8 mouse cellular contexts compared by ENCODE assay signal in genomic region chrX:101299055-101299454, GRCm38 (mm10). TPM values are rescaled to one million over a fixed set of nuclear protein-coding genes. Genes with fewer than 3 reads are reported as not detected.
DNase-seq lines count a peak whose midpoint lies in the region; ATAC-seq lines count a peak whose summit lies in the region.

Nlgn3 (plus strand) TSS chrX:101299168.

- H3K4me1 ChIP-seq in forebrain, embryonic 13.5 days = peaks cover 31% of the 10 kb centered on the region
- H3K4me1 ChIP-seq in midbrain, embryonic 15.5 days = peaks cover 30% of the 10 kb centered on the region

- peaks cover 23% of the 10 kb centered on the region for H3K36me3 ChIP-seq in forebrain, embryonic 13.5 days (ENCODE audit: poor library complexity, severe bottlenecking)
- no peaks in the 10 kb centered on the region for H3K36me3 ChIP-seq in midbrain, embryonic 15.5 days (replicated peaks)

- H3K27me3 ChIP-seq in forebrain, embryonic 13.5 days = no peaks in the 10 kb centered on the region
- H3K27me3 ChIP-seq in midbrain, embryonic 15.5 days (replicated peaks) = no peaks in the 10 kb centered on the region

- 33% methylated on average over 1 of the region's 24 CpGs for WGBS in forebrain, embryonic 13.5 days
- WGBS in midbrain, embryonic 15.5 days = 8% methylated on average over 23 of the region's 24 CpGs

- peak within 1 kb of the TSS; percentile 80 for H3K27ac ChIP-seq in forebrain, embryonic 13.5 days
- H3K27ac ChIP-seq in midbrain, embryonic 15.5 days = peak within 1 kb of the TSS; percentile 89

- peak; percentile 38 for DNase-seq in kidney, postnatal 10 days
- DNase-seq in kidney, adult 18-20 months = no peak
- peak in 1 of 2 experiments; percentile 36 for DNase-seq in left cerebral cortex, adult 8-10 months (ENCODE audit: low spot score in 2 of 2)
- no peak for DNase-seq in ovary, postnatal 36 days (ENCODE audit: low spot score)
- DNase-seq in urinary bladder, postnatal 36 days (ENCODE audit: low spot score in 2 of 2) = no peak

- no peaks in the 10 kb centered on the region for H3K9me3 ChIP-seq in forebrain, embryonic 13.5 days (replicated peaks)
- no peaks in the 10 kb centered on the region for H3K9me3 ChIP-seq in midbrain, embryonic 15.5 days

- peak; percentile 43; the same call in 1 of the 2 replicates for ATAC-seq in cerebellum, adult (ENCODE audit: insufficient number of reproducible peaks, low FRiP score, low TSS enrichment)
- peak; percentile 25; the same call in 1 of the 2 replicates for ATAC-seq in forebrain, embryonic 13.5 days
- peak; percentile 45 for ATAC-seq in midbrain, embryonic 15.5 days (replicated peaks)

- peak within 1 kb of the TSS; percentile 60 for H3K4me2 ChIP-seq in forebrain, embryonic 13.5 days
- peak within 1 kb of the TSS; percentile 57 for H3K4me2 ChIP-seq in midbrain, embryonic 15.5 days

- H3K9ac ChIP-seq in forebrain, embryonic 13.5 days = peak within 1 kb of the TSS; percentile 78
- peak within 1 kb of the TSS; percentile 64 for H3K9ac ChIP-seq in midbrain, embryonic 15.5 days

- H3K4me3 ChIP-seq in forebrain, embryonic 13.5 days = peak within 1 kb of the TSS; percentile 52
- H3K4me3 ChIP-seq in midbrain, embryonic 15.5 days = peak within 1 kb of the TSS; percentile 55

RNA-seq across cellular contexts. Expression of gene Nlgn3, which starts in this region (rescaled TPM):
- 33.8 and 43.0 TPM in 2 replicates for polyA plus RNA-seq in forebrain, embryonic 13.5 days (2015; fragmentation: Nextera tagmentation; extraction: Ambion mirVana)
- 100 to 1,000 TPM; 136 to 147 (median 143) TPM for total RNA-seq in left cerebral cortex, adult 8-10 months (2022)
- polyA plus RNA-seq in midbrain, embryonic 15.5 days (2015; fragmentation: Nextera tagmentation; extraction: Ambion mirVana) = 89.5 and 90.3 TPM in 2 replicates
